In genomic region chr4:82440606-82441005, GRCm38 (mm10) we compare ENCODE assay signal across 22 mouse cellular contexts.
DNase-seq lines count a peak whose midpoint lies in the region; ATAC-seq and TF ChIP-seq lines count a peak whose summit lies in the region.
"Had no signal": no experiment of that assay in that cellular context is flagged by ENCODE, and none has a peak within 500 bp of the region (broad histone marks: within the 10 kb centered on the region; RNA-seq: fewer than 3 reads in every experiment).

No protein-coding gene starts in this region.

- H3K4me1 ChIP-seq in liver, adult 2 months (ENCODE audit: control insufficient read depth, insufficient read depth, low read length) = peaks cover 16% of the 10 kb centered on the region
- peaks cover 17% of the 10 kb centered on the region for H3K4me1 ChIP-seq in liver, postnatal 0 days (ENCODE audit: insufficient read depth)
- peaks cover 79% of the 10 kb centered on the region for H3K4me1 ChIP-seq in lung, embryonic 15.5 days

- no peaks in the 10 kb centered on the region for H3K27me3 ChIP-seq in liver, adult 2 months (ENCODE audit: control insufficient read depth, insufficient read depth, low read length)
- H3K27me3 ChIP-seq in liver, postnatal 0 days (ENCODE audit: insufficient read depth, low read length) = no peaks in the 10 kb centered on the region
- no peaks in the 10 kb centered on the region for H3K27me3 ChIP-seq in lung, embryonic 15.5 days
- H3K27me3 ChIP-seq: embryonic facial prominence, embryonic 13.5 days; embryonic facial prominence, embryonic 15.5 days; forebrain, embryonic 12.5 days had no signal

- ATAC-seq in liver, postnatal 0 days = no peak
- ATAC-seq in lung, embryonic 15.5 days (ENCODE audit: borderline replicate concordance, extremely low read depth, low FRiP score, low TSS enrichment) = no peak
- ATAC-seq: forebrain, embryonic 14.5 days had no signal

- no peaks in the 10 kb centered on the region for H3K9me3 ChIP-seq in liver, postnatal 0 days (ENCODE audit: low read length)
- no peaks in the 10 kb centered on the region for H3K9me3 ChIP-seq in lung, embryonic 15.5 days
- H3K9me3 ChIP-seq: embryonic facial prominence, embryonic 13.5 days; embryonic facial prominence, embryonic 15.5 days; forebrain, embryonic 10.5 days; forebrain, embryonic 12.5 days had no signal

- WGBS in liver, adult 2 months = 32% methylated on average over 2 of the region's 2 CpGs
- WGBS in liver, postnatal 0 days (ENCODE audit: insufficient replicate concordance) = 52% methylated on average over 2 of the region's 2 CpGs
- WGBS in lung, embryonic 15.5 days = 48% methylated on average over 2 of the region's 2 CpGs

- H3K4me2 ChIP-seq in liver, postnatal 0 days (ENCODE audit: low read depth, low read length) = no peak overlapping the region
- no peak overlapping the region for H3K4me2 ChIP-seq in lung, embryonic 15.5 days
- H3K4me2 ChIP-seq: embryonic facial prominence, embryonic 13.5 days; embryonic facial prominence, embryonic 15.5 days; forebrain, embryonic 12.5 days had no signal

- H3K9ac ChIP-seq in liver, adult 2 months (ENCODE audit: low read depth, low read length) = no peak overlapping the region
- H3K9ac ChIP-seq in liver, postnatal 0 days (replicated peaks) = no peak overlapping the region
- no peak overlapping the region for H3K9ac ChIP-seq in lung, embryonic 15.5 days
- H3K9ac ChIP-seq: embryonic facial prominence, embryonic 13.5 days; embryonic facial prominence, embryonic 15.5 days; forebrain, embryonic 12.5 days had no signal

- H3K4me3 ChIP-seq in layer of hippocampus, adult 2 months = no peak overlapping the region
- H3K4me3 ChIP-seq in liver, adult 2 months (ENCODE audit: insufficient read depth, low read depth, low read length) = no peak overlapping the region
- H3K4me3 ChIP-seq in liver, postnatal 0 days (ENCODE audit: low read depth, low read length) = no peak overlapping the region
- H3K4me3 ChIP-seq in lung, embryonic 15.5 days = no peak overlapping the region
- H3K4me3 ChIP-seq: embryonic facial prominence, embryonic 13.5 days; embryonic facial prominence, embryonic 15.5 days; erythroblast, embryonic 14.5 days; forebrain, embryonic 10.5 days; forebrain, embryonic 12.5 days had no signal

- no peaks in the 10 kb centered on the region for H3K36me3 ChIP-seq in liver, adult 2 months (ENCODE audit: control insufficient read depth, insufficient read depth, low read length)
- no peaks in the 10 kb centered on the region for H3K36me3 ChIP-seq in liver, postnatal 0 days (replicated peaks; ENCODE audit: insufficient read depth, low read length)
- H3K36me3 ChIP-seq in lung, embryonic 15.5 days = no peaks in the 10 kb centered on the region
- H3K36me3 ChIP-seq: embryonic facial prominence, embryonic 13.5 days; embryonic facial prominence, embryonic 15.5 days; forebrain, embryonic 10.5 days; forebrain, embryonic 12.5 days had no signal

- no peak for DNase-seq in layer of hippocampus, adult 2 months (ENCODE audit: low spot score in 2 of 2)
- no peak for DNase-seq in layer of hippocampus, postnatal 14 days (ENCODE audit: low spot score in 2 of 2)
- peak; percentile 78 for DNase-seq in liver, adult 2 months (ENCODE audit: extremely low read depth, low read depth, low spot score)
- DNase-seq in liver, postnatal 0 days = no peak
- no peak for DNase-seq in lung, postnatal 36 days
- DNase-seq: adrenal gland, adult 2 months; adrenal gland, postnatal 10 days; adrenal gland, postnatal 25 days; cerebellum, adult 11 months; cerebellum, adult 18-20 months; cerebellum, adult 8-10 months; cerebellum, adult 9-11 months; cerebellum, postnatal 14 days; cerebellum, postnatal 36 days; embryo, embryonic 11 days had no signal

- TF ChIP-seq CTCF in layer of hippocampus, adult 2 months (conservative IDR thresholded peaks at IDR 0.05) = no peak
- no peak for TF ChIP-seq CTCF in liver, adult 2 months (IDR thresholded peaks at IDR 0.05; ENCODE audit: low read depth, low read length)
- TF ChIP-seq CTCF in liver, postnatal 0 days (IDR thresholded peaks at IDR 0.05; ENCODE audit: low read depth) = no peak

- no peak for TF ChIP-seq POLR2A in liver, adult 2 months (IDR thresholded peaks at IDR 0.05; ENCODE audit: extremely low read depth, insufficient read depth, low read length)

- H3K27ac ChIP-seq in layer of hippocampus, adult 2 months = peak overlapping the region; percentile 29; the same call in 1 of the 2 replicates
- no peak overlapping the region for H3K27ac ChIP-seq in liver, adult 2 months (replicated peaks; ENCODE audit: insufficient read depth, low read depth, low read length)
- H3K27ac ChIP-seq in liver, postnatal 0 days (ENCODE audit: low read depth) = no peak overlapping the region
- peak overlapping the region; percentile 79 for H3K27ac ChIP-seq in lung, embryonic 15.5 days
- H3K27ac ChIP-seq: embryonic facial prominence, embryonic 13.5 days; embryonic facial prominence, embryonic 15.5 days; forebrain, embryonic 10.5 days; forebrain, embryonic 12.5 days had no signal

- TF ChIP-seq EP300 in liver, postnatal 0 days (IDR thresholded peaks at IDR 0.05; ENCODE audit: low read depth) = no peak

- peaks cover 42% of the 10 kb centered on the region for H3K79me2 ChIP-seq in liver, adult 2 months (ENCODE audit: control insufficient read depth, insufficient read depth, low read length)

Comparison
In these comparisons a context has a peak if more than half of its experiments do, and no peak if none do; other contexts are left out.
1. H3K27ac ChIP-seq: peak in layer of hippocampus, adult 2 months (single experiment) and lung, embryonic 15.5 days (single experiment); none in liver, adult 2 months (single experiment) and liver, postnatal 0 days (single experiment).